In genomic region chr5:51553251-51553650, GRCm38 (mm10) we compare ENCODE assay signal across 8 mouse cellular contexts. TPM values are rescaled to one million over a fixed set of nuclear protein-coding genes. Genes with fewer than 3 reads are reported as not detected.
DNase-seq lines count a peak whose midpoint lies in the region; ATAC-seq lines count a peak whose summit lies in the region.

No protein-coding gene starts in this region.

- no peak overlapping the region for H3K27ac ChIP-seq in neural tube, embryonic 11.5 days (ENCODE audit: low read depth, low read length)
- no peak overlapping the region for H3K27ac ChIP-seq in liver, embryonic 13.5 days
- H3K27ac ChIP-seq in stomach, embryonic 16.5 days (ENCODE audit: low read length) = peak overlapping the region; percentile 80

- peak overlapping the region; percentile 43 for H3K4me3 ChIP-seq in neural tube, embryonic 11.5 days (ENCODE audit: low read depth, low read length)
- H3K4me3 ChIP-seq in liver, embryonic 13.5 days (replicated peaks) = peak overlapping the region; percentile 56
- H3K4me3 ChIP-seq in stomach, embryonic 16.5 days (replicated peaks; ENCODE audit: low read length) = peak overlapping the region; percentile 59

- H3K9me3 ChIP-seq in neural tube, embryonic 11.5 days (ENCODE audit: control insufficient read depth, low read length) = no peaks in the 10 kb centered on the region
- H3K9me3 ChIP-seq in liver, embryonic 13.5 days (replicated peaks) = no peaks in the 10 kb centered on the region
- no peaks in the 10 kb centered on the region for H3K9me3 ChIP-seq in stomach, embryonic 16.5 days (replicated peaks; ENCODE audit: control insufficient read depth, low read length)

- peak; percentile 40 for DNase-seq in embryo, embryonic 10.5 days (ENCODE audit: low spot score)
- no peak for DNase-seq in embryo, embryonic 9.5 days (ENCODE audit: extremely low spot score)
- DNase-seq in neural tube, embryonic 11.5 days (ENCODE audit: low spot score) = no peak
- DNase-seq in neural tube, embryonic 10.5 days (ENCODE audit: extremely low spot score, low spot score) = no peak
- no peak for DNase-seq in liver, embryonic 13.5 days
- DNase-seq in ovary, postnatal 36 days (ENCODE audit: low spot score) = no peak
- no peak for DNase-seq in layer of hippocampus, adult 18-20 months (ENCODE audit: low spot score in 2 of 2)

- WGBS in neural tube, embryonic 11.5 days = 16% methylated on average over 5 of the region's 5 CpGs
- WGBS in liver, embryonic 13.5 days (ENCODE audit: insufficient replicate concordance) = 12% methylated on average over 5 of the region's 5 CpGs
- 3% methylated on average over 5 of the region's 5 CpGs for WGBS in stomach, embryonic 16.5 days

- peak overlapping the region; percentile 62 for H3K9ac ChIP-seq in neural tube, embryonic 11.5 days (ENCODE audit: low read length)
- 0 out of 2 replicates have a peak overlapping the region, but pooled peaks have one; percentile 41 for H3K9ac ChIP-seq in liver, embryonic 13.5 days
- peak overlapping the region; percentile 52 for H3K9ac ChIP-seq in stomach, embryonic 16.5 days (ENCODE audit: low read length)

- H3K27me3 ChIP-seq in neural tube, embryonic 11.5 days (ENCODE audit: control insufficient read depth, insufficient read depth, low read length) = no peaks in the 10 kb centered on the region
- H3K27me3 ChIP-seq in liver, embryonic 13.5 days = peaks cover 5% of the 10 kb centered on the region; the same call in 1 of the 2 replicates
- H3K27me3 ChIP-seq in stomach, embryonic 16.5 days (ENCODE audit: control insufficient read depth, insufficient read depth, low read length) = no peaks in the 10 kb centered on the region

- H3K4me1 ChIP-seq in neural tube, embryonic 11.5 days (ENCODE audit: control insufficient read depth, insufficient read depth, low read length) = peaks cover 6% of the 10 kb centered on the region
- no peaks in the 10 kb centered on the region for H3K4me1 ChIP-seq in liver, embryonic 13.5 days (replicated peaks)
- H3K4me1 ChIP-seq in stomach, embryonic 16.5 days (ENCODE audit: control insufficient read depth, insufficient read depth, low read length) = peaks cover 6% of the 10 kb centered on the region

- no peaks in the 10 kb centered on the region for H3K36me3 ChIP-seq in neural tube, embryonic 11.5 days (ENCODE audit: control insufficient read depth, insufficient read depth, low read length)
- no peaks in the 10 kb centered on the region for H3K36me3 ChIP-seq in liver, embryonic 13.5 days
- no peaks in the 10 kb centered on the region for H3K36me3 ChIP-seq in stomach, embryonic 16.5 days (ENCODE audit: control insufficient read depth, insufficient read depth, low read length)

- H3K4me2 ChIP-seq in neural tube, embryonic 11.5 days (ENCODE audit: low read depth) = peak overlapping the region; percentile 62
- H3K4me2 ChIP-seq in liver, embryonic 13.5 days = peak overlapping the region; percentile 58
- H3K4me2 ChIP-seq in stomach, embryonic 16.5 days (ENCODE audit: low read depth, low read length) = peak overlapping the region; percentile 61

- ATAC-seq in neural tube, embryonic 11.5 days (ENCODE audit: insufficient read depth, low FRiP score, low TSS enrichment) = peak; percentile 7; the same call in 1 of the 2 replicates
- ATAC-seq in liver, embryonic 13.5 days (ENCODE audit: low read depth) = no peak
- no peak for ATAC-seq in stomach, embryonic 16.5 days (ENCODE audit: insufficient read depth, low FRiP score)

RNA-seq across cellular contexts. Expression of gene Ppargc1a, which starts 14.3 kb away (rescaled TPM):
- polyA plus RNA-seq in neural tube, embryonic 11.5 days (2014; fragmentation: Nextera tagmentation; extraction: Ambion mirVana) = 2.3 and 3.1 TPM in 2 replicates
- polyA plus RNA-seq in liver, embryonic 13.5 days (2015; fragmentation: Nextera tagmentation; extraction: Ambion mirVana) = 1.4 and 2.5 TPM in 2 replicates
- 6.1 and 6.7 TPM in 2 replicates for polyA plus RNA-seq in stomach, embryonic 16.5 days (2015; fragmentation: Nextera tagmentation; extraction: Ambion mirVana)
- 10 to 100 TPM; 42.4 to 46.8 TPM for total RNA-seq in layer of hippocampus, adult 18-20 months (2021)
